In genomic region chr13:45539205-45539568, GRCm38 (mm10) we compare ENCODE assay signal across 8 mouse cellular contexts. TPM values are rescaled to one million over a fixed set of nuclear protein-coding genes. Genes with fewer than 3 reads are reported as not detected.
A peak's percentile ranks its signal among the peaks of the same experiment; 100 is the strongest.
DNase-seq lines count a peak whose midpoint lies in the region; ATAC-seq and TF ChIP-seq lines count a peak whose summit lies in the region.

No protein-coding gene starts in this region.

- H3K9me3 ChIP-seq in forebrain, embryonic 14.5 days (replicated peaks; ENCODE audit: control insufficient read depth, low read length) = no peaks in the 10 kb centered on the region

- 4% methylated on average over 10 of the region's 10 CpGs for WGBS in forebrain, embryonic 14.5 days
- 2% methylated on average over 10 of the region's 10 CpGs for WGBS in olfactory bulb, adult 2 months

- peak; percentile 74 for DNase-seq in ES-CJ7 (ENCODE audit: low read depth, low spot score)
- DNase-seq in c-Kit-positive CD71-positive TER-119-negative erythroid progenitor cells, embryonic 14.5 days (ENCODE audit: low read depth) = peak; percentile 54
- peak; percentile 91 for DNase-seq in forebrain, embryonic 14.5 days (ENCODE audit: low spot score)
- peak; percentile 90 for DNase-seq in heart, postnatal 10 days
- peak; percentile 86 to 91 for DNase-seq in kidney, postnatal 4 days
- DNase-seq in lung, adult 18-20 months = peak; percentile 59 to 69
- DNase-seq in thymus, postnatal 0 days (ENCODE audit: low spot score) = peak; percentile 52

- H3K27ac ChIP-seq in forebrain, embryonic 14.5 days (ENCODE audit: low read depth, low read length) = peak overlapping the region; percentile 73
- peak overlapping the region; percentile 18; the same call in 1 of the 2 replicates for H3K27ac ChIP-seq in olfactory bulb, adult 2 months (ENCODE audit: insufficient read depth, low read depth, low read length)

- no peak for TF ChIP-seq POLR2A in olfactory bulb, adult 2 months (IDR thresholded peaks at IDR 0.05; ENCODE audit: insufficient read depth, low read depth, low read length)

- no peaks in the 10 kb centered on the region for H3K36me3 ChIP-seq in forebrain, embryonic 14.5 days (ENCODE audit: control insufficient read depth, insufficient read depth, low read length)

- ATAC-seq in forebrain, embryonic 14.5 days = peak; percentile 91

- H3K9ac ChIP-seq in forebrain, embryonic 14.5 days (ENCODE audit: low read length) = peak overlapping the region; percentile 57

- no peaks in the 10 kb centered on the region for H3K27me3 ChIP-seq in forebrain, embryonic 14.5 days (replicated peaks; ENCODE audit: control insufficient read depth, insufficient read depth, low read length)

- intact Hi-C loops in heart, postnatal 10 days (cut with DNase I) = loop anchor here (1.0 to 10.0 kb wide), 4 partner anchors 32 to 718 kb away; no protein-coding TSS in a partner anchor

- H3K4me3 ChIP-seq in forebrain, embryonic 14.5 days (ENCODE audit: low read depth, low read length) = peak overlapping the region; percentile 30
- peak overlapping the region; percentile 56 for H3K4me3 ChIP-seq in olfactory bulb, adult 2 months (ENCODE audit: insufficient read depth, low read depth, low read length)

- peak overlapping the region; percentile 67 for H3K4me2 ChIP-seq in forebrain, embryonic 14.5 days (ENCODE audit: low read length)

- no peaks in the 10 kb centered on the region; the same call in 1 of the 2 replicates for H3K4me1 ChIP-seq in forebrain, embryonic 14.5 days (ENCODE audit: control insufficient read depth, insufficient read depth, low read length)
- peaks cover 15% of the 10 kb centered on the region for H3K4me1 ChIP-seq in olfactory bulb, adult 2 months (ENCODE audit: control insufficient read depth, insufficient read depth, low read length)

- peak; percentile 31; the same call in 1 of the 2 replicates for TF ChIP-seq CTCF in olfactory bulb, adult 2 months (IDR thresholded peaks at IDR 0.05; ENCODE audit: insufficient read depth, low read depth, low read length)

RNA-seq across cellular contexts. Expression of gene Gmpr, which starts 31.9 kb away (rescaled TPM):
- 24.3 and 25.7 TPM in 2 replicates for polyA plus RNA-seq in forebrain, embryonic 14.5 days (2014; fragmentation: Nextera tagmentation; extraction: Ambion mirVana)
- 100 to 1,000 TPM; 221 to 255 TPM for total RNA-seq in heart, postnatal 10 days (2021)
- not detected in 2 replicates for polyA plus RNA-seq in olfactory bulb, adult 2 months (2012; ENCODE audit: insufficient read depth, insufficient read length, low replicate concordance, missing spikeins)
- 78.0 and 79.1 TPM in 2 replicates for polyA plus RNA-seq in thymus, postnatal 0 days (2015; fragmentation: Nextera tagmentation; extraction: Ambion mirVana)

Comparison
In these comparisons a context has a peak if more than half of its experiments do, and no peak if none do; other contexts are left out.
1. Peak in every context shown above with its lines: DNase-seq, ATAC-seq, H3K4me3 ChIP-seq and H3K27ac ChIP-seq.